Mouse (Mus musculus) liver, postnatal 0 days (tissue): ENCODE measurements at regions not wholly inside any gene's neighbourhood (a gene's known extent, or its start where the extent isn't known, plus 50 kb on each side); places are given as distances from the start of the nearest gene placed in this dataset.

ENCODE experiments used
- CTCF ChIP-seq: sonication (generic); IDR thresholded peaks from 2 replicates; pipeline ENCODE4 v1.5.1; 2016; ENCODE audit warnings: antibody characterized with exemption, low read depth
- EP300 ChIP-seq: IDR thresholded peaks from 2 replicates; pipeline ENCODE4 v1.6.1; 2016; ENCODE audit warnings: antibody characterized with exemption, low read depth, mild to moderate bottlenecking

DNA sequence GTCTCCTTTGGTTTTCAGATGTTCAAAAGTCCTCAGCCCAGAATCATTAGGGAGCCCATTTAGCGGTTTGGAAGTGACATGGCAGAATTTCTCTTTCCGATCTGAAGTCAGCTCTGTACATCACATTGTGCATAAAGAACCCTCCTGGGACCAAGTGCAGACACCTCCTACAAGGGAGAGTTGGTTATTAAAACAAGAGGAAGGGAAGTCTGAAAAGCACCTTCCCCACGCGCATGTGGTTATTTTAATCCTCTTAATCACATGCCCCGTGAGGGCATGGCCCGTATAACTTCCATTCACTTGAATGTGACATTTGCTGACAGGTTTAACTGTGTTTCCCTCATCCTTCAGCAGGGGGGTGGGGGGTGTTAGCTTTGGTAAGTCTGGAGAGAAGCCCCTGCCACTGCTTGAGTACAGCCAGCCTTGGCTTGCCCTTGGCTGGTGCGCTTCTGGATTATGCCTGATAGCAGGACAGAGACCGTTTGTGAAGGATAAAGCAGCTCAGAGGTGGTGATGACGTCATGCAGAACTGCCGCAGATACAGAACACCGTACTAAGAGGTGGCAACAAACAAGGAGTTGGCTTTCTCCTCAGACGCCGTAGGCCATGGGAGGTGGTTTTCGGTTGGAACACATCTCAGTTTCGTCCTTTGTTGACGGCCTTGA lies 51.5 kb upstream of the Pcdh8 start:
- TF ChIP-seq EP300 (no peak), CTCF (no peak)
